Mouse (Mus musculus): ENCODE results near the gene Fzr1.

DNA sequence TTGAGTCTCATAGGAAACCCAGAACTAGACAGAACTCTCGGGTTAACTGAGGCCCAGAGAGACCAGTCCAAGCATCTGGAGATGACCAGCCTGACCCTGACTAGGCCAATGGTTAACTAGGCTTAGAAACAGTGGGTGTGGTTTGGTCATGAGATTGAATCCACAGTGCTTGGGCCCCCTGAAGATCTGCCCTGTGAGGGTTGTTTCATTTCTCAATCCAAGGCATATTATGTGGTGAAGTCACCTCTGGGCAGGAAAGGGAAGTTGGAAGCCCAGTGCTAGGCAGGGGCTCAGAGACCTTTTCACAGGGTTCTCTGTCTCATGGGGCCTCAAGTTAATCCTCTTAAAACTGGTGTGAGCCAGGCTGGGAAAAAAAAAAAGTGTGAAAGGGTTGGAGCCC is 19.5 kb downstream of the Fzr1 start:
- TF ChIP-seq CTCF (IDR thresholded peaks at IDR 0.05; ENCODE audit: low read depth, low read length) (no peak), POLR2A (IDR thresholded peaks at IDR 0.05; ENCODE audit: insufficient read depth, low read length) (no peak), EP300 (IDR thresholded peaks at IDR 0.05; ENCODE audit: insufficient read depth, low read depth, low read length) (no peak)
